Mouse (Mus musculus) urinary bladder, postnatal 10 days (tissue): Measurements from ENCODE around the gene Itpr3.

Experiments used
- DNase-seq: peaks from one replicate; pipeline ENCODE4 v3.0.0; 2022; ENCODE audit warnings: low spot score

The Itpr3 gene

GRCm38 (mm10) chr17:27119540-27119895 is 62.4 kb downstream of the Itpr3 start:
- no peak for DNase-seq

- no peak for DNase-seq
These were observed 62.9 kb downstream of the Itpr3 start for GRCm38 (mm10) chr17:27119954-27120353.

- peak; percentile 44 for DNase-seq
These were observed 63.5 kb downstream of the Itpr3 start for GRCm38 (mm10) chr17:27120561-27121024.

GRCm38 (mm10) chr17:27121266-27121665 is 64.2 kb downstream of the Itpr3 start:
- DNase-seq: no peak

- DNase-seq: no peak
These were observed 64.7 kb downstream of the Itpr3 start for GRCm38 (mm10) chr17:27121781-27122180.

GRCm38 (mm10) chr17:27122701-27123100 is 65.6 kb downstream of the Itpr3 start:
- DNase-seq: no peak

- DNase-seq: no peak
These were observed 66.0 kb downstream of the Itpr3 start for GRCm38 (mm10) chr17:27123103-27123502.

- no peak for DNase-seq
These were observed 66.8 kb downstream of the Itpr3 start for GRCm38 (mm10) chr17:27123813-27124375.

- peak; percentile 42 for DNase-seq
These were observed 68.1 kb downstream of the Itpr3 start for GRCm38 (mm10) chr17:27125185-27125584.

- DNase-seq: no peak
These were observed 68.6 kb downstream of the Itpr3 start for GRCm38 (mm10) chr17:27125669-27126202.

GRCm38 (mm10) chr17:27126974-27127373 is 69.9 kb downstream of the Itpr3 start:
- no peak for DNase-seq

GRCm38 (mm10) chr17:27128189-27128588 is 71.1 kb downstream of the Itpr3 start:
- DNase-seq: no peak

- DNase-seq: no peak
These were observed 72.2 kb downstream of the Itpr3 start for GRCm38 (mm10) chr17:27129291-27129690.

- DNase-seq: no peak
These were observed 72.7 kb downstream of the Itpr3 start for GRCm38 (mm10) chr17:27129819-27130218.

GRCm38 (mm10) chr17:27130246-27130645 is 73.1 kb downstream of the Itpr3 start:
- DNase-seq: no peak

- no peak for DNase-seq
These were observed 74.1 kb downstream of the Itpr3 start for GRCm38 (mm10) chr17:27131240-27131665.

GRCm38 (mm10) chr17:27132238-27132637 is 75.1 kb downstream of the Itpr3 start:
- DNase-seq: no peak

GRCm38 (mm10) chr17:27133551-27134141 is 76.5 kb downstream of the Itpr3 start, which contains the start of gene Uqcc2:
Gene Uqcc2, minus strand, starts transcription at chr17:27133916.
- DNase-seq: peak; percentile 85

GRCm38 (mm10) chr17:27134187-27134586 is 77.1 kb downstream of the Itpr3 start:
- no peak for DNase-seq

GRCm38 (mm10) chr17:27134715-27135114 is 77.6 kb downstream of the Itpr3 start:
- no peak for DNase-seq

- no peak for DNase-seq
These were observed 81.3 kb downstream of the Itpr3 start for GRCm38 (mm10) chr17:27138396-27138795.

- DNase-seq: no peak
These were observed 82.2 kb downstream of the Itpr3 start for GRCm38 (mm10) chr17:27139304-27139703.

- DNase-seq: no peak
These were observed 83.2 kb downstream of the Itpr3 start for GRCm38 (mm10) chr17:27140262-27140661.
